Mouse (Mus musculus): Measurements from ENCODE around the gene Kcnma1.

Gene Kcnma1

DNA sequence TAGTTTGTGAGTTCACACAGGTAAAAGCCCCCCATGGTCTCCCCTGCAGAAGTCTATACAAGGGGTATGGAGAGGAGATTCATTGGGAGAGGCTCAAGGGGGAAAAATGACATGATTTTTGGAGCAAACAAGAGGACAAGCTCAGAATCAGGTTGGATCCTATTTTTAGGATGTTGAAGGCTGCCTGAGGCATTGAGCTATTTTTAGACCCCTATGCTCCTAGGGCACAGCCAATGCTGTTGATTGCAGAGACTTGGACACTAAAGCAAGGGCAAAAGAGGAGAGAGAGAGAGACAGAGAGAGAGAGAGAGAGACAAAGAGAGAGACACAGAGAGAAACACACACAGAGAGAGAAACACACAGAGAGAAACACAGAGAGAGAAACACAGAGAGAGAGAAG, 770.4 kb downstream of the Kcnma1 start:
- DNase-seq = peak in 1 of 2 experiments; percentile 5

Data from cerebellum, adult 18-20 months (tissue).